Mouse (Mus musculus) layer of hippocampus, adult 8-10 months (tissue): ENCODE results near the gene Olfr850. TPM values are rescaled to one million over a fixed set of nuclear protein-coding genes. Genes with fewer than 3 reads are reported as not detected.

ENCODE experiments used
- DNase-seq, 2 experiments: peaks; one replicate each; pipeline ENCODE4 v3.0.0; 2022; ENCODE audit warnings: low spot score in 2 of 2
- total RNA-seq, 4 experiments: library from RNA; stranded (reverse); gene quantifications; 2 replicates each; pipeline ENCODE4 v1.2.4; 2022

Olfr850 gene
- not detected for total RNA-seq

DNA sequence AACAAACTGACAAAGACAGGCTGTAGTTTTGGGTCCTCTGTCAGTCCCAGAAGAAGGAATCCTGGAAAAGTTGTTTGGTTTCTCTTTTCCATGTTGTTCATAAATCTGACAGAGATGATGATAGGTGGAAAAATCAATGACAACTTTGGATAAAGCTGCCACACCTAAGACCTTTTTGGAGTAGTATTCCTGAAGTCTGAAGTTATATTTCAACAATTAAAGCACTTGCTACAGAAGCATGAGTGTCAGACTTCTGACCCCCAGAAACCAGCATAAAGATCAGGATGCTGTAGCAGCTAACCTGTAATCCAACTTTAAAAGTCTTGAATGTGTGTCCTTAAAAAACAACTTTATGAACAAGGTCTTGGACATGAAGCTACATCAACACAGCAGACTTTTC is at the start of gene Olfr850:
Gene Olfr850 (minus strand): TSS at position 101 of the 400 bp plus-strand sequence.
- no peak for DNase-seq

DNA sequence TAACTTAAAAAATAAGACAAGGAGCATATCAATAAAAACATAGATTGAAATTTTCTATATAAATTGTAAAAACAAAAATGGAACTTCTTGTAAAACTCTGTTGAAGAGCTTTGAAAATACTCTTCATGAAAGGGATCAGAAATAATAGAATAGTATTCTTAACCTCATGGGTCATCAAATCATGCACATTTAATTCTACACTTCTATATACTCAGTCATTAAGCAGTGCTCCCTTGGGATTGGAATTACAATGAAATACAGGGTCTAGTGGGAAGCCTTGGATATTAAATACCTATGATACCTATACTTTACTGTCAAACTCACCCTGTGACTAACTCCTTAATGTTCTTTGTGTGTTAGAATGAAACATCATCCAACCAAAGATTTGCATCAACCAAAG is 14.9 kb upstream of the Olfr850 start, which contains the start of gene Olfr851:
Gene Olfr851 (plus strand): TSS at position 301 of the 400 bp plus-strand sequence.
- no peak for DNase-seq

DNA sequence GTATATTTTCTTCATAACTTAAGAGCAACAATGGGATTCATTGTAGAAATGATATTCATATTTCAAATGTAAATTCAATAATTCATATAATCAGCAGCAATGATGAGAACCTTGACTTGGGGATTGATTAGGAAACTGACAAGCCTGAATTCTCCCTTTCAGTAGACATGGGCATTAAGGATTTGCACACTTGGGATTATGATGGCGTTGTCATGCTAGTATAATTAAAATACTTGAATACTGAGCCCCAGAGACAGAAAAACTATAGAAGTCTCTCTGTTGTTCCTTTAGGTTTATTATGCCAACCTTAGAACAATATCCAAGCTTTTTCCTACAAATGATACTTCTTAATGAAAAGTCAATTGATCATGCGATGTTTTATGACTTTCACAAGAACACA is 38.1 kb downstream of the Olfr850 start, which contains the start of gene Olfr849:
Gene Olfr849 (plus strand): TSS at position 301 of the 400 bp plus-strand sequence.
- no peak for DNase-seq

Other genes with a start within 250 kb of the Olfr850 start
- gene Olfr843, start 226.3 kb downstream of the Olfr850 start, total RNA-seq, result not detected
- gene Olfr844, start 161.9 kb downstream of the Olfr850 start, total RNA-seq, result not detected
- gene Olfr845, start 141.8 kb downstream of the Olfr850 start, total RNA-seq, result not detected
- gene Olfr846, start 114.2 kb downstream of the Olfr850 start, total RNA-seq, result not detected
- not detected for gene Olfr847, start 99.6 kb downstream of the Olfr850 start, total RNA-seq
- not detected for gene Olfr849, start 38.0 kb downstream of the Olfr850 start, total RNA-seq
- not detected for gene Olfr851, start 15.0 kb upstream of the Olfr850 start, total RNA-seq
- not detected for gene Olfr853, start 62.8 kb upstream of the Olfr850 start, total RNA-seq
- gene Olfr854, start 89.1 kb upstream of the Olfr850 start, total RNA-seq, result not detected
- gene Olfr855, start 104.4 kb upstream of the Olfr850 start, total RNA-seq, result not detected
- gene Zfp317, start 143.9 kb upstream of the Olfr850 start, total RNA-seq, result 10 to 100 TPM; 20.5 to 26.2 (median 21.8) TPM
- gene Olfr857, start 231.2 kb upstream of the Olfr850 start, total RNA-seq, result not detected